Mouse (Mus musculus) brain, embryonic 14.5 days (tissue): Measurements from ENCODE around the gene Vax1.

ENCODE experiments used
- CTCF ChIP-seq: fragments of 200-500 bp; IDR thresholded peaks from 2 replicates; pipeline ENCODE4 v1.5.1; 2012; ENCODE audit warnings: inconsistent platforms, mild to moderate bottlenecking, moderate library complexity, borderline replicate concordance; ENCODE audit not compliant: insufficient read depth, insufficient read length; ENCODE audit errors: extremely low read depth
- POLR2A ChIP-seq: fragments of 200-500 bp; IDR thresholded peaks from 2 replicates; pipeline ENCODE4 v1.6.1; 2012; ENCODE audit warnings: mild to moderate bottlenecking, inconsistent platforms, borderline replicate concordance; ENCODE audit not compliant: poor library complexity, insufficient read depth, insufficient read length, severe bottlenecking; ENCODE audit errors: extremely low read depth

DNA sequence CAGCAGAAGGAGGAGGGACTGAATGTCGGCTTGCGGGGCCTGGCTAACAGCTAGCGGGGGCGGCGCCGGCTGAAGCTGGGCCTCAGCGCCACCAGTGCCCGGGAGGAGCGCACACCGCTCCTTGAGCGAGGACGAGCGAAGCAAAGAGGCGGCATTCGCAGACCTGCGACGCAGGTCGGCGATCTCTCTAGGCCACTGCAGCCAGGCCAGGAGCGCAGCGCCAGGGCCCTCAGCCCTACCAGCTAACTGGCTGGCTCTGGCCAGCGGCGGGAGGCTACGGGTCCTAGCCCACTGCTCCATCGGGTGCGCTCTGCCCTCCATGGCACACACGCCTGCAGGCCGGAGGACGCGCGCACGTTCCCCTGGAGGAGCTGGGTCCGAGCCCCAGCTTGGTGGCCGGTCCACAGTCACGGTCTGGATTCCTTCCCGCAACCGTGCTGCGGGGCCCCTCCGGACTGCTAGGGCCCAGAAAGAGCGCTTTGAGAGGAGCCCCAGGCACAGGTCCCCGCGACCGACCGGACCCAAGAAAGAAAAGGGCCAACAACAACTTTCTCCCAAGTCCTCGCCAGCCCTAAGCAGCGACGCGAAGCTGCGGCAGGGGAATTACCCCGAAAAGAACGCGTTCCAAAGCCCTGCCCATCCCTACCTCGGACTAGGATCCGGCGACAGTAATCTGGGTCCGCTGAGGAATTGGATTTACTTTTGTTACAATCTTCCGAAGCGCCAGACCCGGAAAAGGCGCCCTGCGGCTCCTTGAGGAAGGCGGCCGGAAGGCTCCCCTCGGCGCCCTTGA, 517 bp downstream of the Vax1 start:
- TF ChIP-seq POLR2A (no peak), CTCF (no peak)
